Mouse (Mus musculus): ENCODE data around the gene Scap.
A peak's percentile ranks its signal among the peaks of the same experiment; 100 is the strongest.
"Not testable (repeated sequence)": the region's sequence is repeated elsewhere in the genome, so short reads cannot be mapped to it uniquely, and the experiment has no call there.

Gene Scap

GRCm38 (mm10) chr9:110330913-110331312 is 2.2 kb upstream of the Scap start:
- DNase-seq (ENCODE audit: low spot score in 2 of 2) = not testable (repeated sequence)

DNA sequence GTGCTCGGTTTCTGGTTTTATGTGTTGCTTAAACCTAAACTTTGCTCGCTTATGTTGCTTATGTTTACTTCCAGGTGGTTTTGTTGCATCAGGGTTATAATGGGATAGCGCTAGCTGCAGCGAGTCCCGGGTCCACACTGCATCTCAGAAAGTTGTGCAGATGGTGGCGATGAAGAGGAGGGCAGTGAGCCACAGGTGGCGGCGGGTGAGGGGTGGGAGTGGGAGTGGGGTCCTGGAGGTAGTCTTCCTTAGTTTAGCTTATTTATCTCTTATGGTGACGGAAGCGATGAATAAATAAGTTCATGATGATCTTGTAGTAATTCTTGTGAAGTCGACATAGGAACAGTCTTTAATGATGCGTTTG is 790 bp downstream of the Scap start:
- no peak for DNase-seq (ENCODE audit: low spot score in 2 of 2)

DNA sequence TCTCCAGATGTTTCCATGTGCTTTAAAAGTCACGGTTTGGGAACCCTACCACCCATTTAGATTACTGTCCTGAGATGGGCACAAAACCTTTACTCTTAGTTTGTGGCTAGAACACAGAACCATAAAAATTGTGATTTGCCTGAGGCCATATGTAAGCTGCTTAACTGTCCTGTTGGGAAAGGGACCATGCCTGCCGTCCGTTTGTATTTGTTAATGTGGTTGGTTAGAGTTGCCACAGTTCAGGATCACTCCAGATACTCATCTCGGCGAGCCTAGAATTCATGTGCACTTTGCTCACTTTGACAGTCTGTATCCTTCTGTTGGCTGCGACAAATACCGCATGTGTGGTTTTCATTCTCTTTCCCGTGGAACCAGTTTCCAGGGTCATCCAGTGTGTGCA is 1.8 kb downstream of the Scap start:
- no peak for DNase-seq (ENCODE audit: low spot score in 2 of 2)

- no peak for DNase-seq (ENCODE audit: low spot score in 2 of 2)
Observed at GRCm38 (mm10) chr9:110340037-110340750, 7.1 kb downstream of the Scap start.

- peak in 1 of 2 experiments; percentile 23 for DNase-seq (ENCODE audit: low spot score in 2 of 2)
Observed at GRCm38 (mm10) chr9:110342008-110342407, 8.9 kb downstream of the Scap start.

- no peak for DNase-seq (ENCODE audit: low spot score in 2 of 2)
Observed at GRCm38 (mm10) chr9:110343805-110344204, 10.7 kb downstream of the Scap start.

- DNase-seq (ENCODE audit: low spot score in 2 of 2) = no peak
Observed at GRCm38 (mm10) chr9:110345057-110345739, 12.1 kb downstream of the Scap start.

GRCm38 (mm10) chr9:110348899-110349298 is 15.8 kb downstream of the Scap start:
- no peak for DNase-seq (ENCODE audit: low spot score in 2 of 2)

- DNase-seq (ENCODE audit: low spot score in 2 of 2) = no peak
Observed at GRCm38 (mm10) chr9:110350188-110350587, 17.1 kb downstream of the Scap start.

DNA sequence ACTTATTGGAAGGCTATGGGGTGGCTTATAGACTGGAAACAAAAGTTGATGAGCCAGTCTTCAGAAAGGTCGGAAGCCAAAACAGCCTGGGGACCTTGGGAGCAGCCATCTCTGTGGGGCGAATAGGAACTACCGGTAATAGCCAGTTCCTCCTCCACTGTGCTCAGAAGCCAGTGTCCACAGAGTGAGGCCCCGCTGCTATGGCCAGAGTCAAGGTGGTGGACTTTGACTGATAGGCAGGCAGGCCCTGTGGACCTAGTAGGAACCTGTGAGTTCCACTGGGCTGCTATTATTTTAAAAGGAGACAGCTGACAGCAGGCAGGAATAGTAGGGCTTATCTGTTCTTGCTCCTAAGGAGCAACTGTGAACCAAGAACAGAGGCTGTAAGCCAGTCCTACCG is 17.5 kb downstream of the Scap start:
- no peak for DNase-seq (ENCODE audit: low spot score in 2 of 2)

DNA sequence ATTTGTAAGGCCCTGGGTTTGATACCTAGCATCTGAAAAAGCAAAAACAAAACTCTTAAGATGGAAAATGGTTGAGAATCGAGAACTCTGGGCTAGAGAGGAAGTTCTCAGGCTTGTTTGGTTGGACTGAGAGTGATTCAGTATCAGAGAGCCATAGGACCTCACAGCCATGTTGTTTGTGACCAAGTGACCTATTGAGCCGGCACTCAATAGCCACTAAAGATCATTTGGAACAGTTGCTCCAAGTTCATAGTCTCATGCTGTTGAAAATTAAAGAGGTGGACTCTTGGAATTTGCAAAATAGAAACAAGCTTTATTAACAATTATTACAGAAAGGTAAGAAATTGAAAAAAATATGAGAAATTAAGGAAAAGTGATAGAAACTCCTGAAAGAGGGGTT is 18.3 kb downstream of the Scap start:
- no peak for DNase-seq (ENCODE audit: low spot score in 2 of 2)

DNA sequence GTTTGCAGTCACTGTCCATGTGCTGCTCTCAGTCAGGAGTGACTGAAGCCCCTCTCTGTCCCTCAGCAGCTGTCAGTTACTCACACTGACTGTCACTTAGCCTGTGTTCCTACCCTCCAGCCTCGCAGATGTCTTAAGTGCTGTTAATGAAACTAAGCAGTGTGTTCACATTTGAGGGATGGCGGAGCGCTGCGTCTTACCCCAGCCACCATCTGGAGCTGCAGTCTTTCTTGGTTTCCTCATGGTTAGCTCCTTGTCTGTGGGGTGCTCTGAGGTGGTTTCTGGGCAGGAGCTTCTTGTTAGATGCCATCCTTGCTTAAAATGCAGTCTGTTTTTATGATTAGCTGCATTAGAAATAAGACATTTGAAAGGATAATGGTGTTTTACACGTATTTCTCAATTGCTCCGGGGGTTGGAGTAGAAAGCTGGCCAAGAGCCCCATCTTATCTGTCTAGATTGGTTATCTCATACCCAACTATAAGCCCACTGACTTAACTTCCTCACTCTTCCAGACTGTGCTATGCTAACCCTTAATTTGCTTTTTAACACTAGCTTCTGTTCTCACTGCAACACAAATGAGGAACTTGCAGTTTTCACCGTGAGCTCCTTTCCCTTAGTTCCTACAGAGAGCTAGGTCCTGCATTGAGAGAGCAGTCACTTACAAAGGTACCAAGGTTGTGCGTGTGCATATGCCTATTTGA is 19.0 kb downstream of the Scap start:
- no peak for DNase-seq (ENCODE audit: low spot score in 2 of 2)

DNA sequence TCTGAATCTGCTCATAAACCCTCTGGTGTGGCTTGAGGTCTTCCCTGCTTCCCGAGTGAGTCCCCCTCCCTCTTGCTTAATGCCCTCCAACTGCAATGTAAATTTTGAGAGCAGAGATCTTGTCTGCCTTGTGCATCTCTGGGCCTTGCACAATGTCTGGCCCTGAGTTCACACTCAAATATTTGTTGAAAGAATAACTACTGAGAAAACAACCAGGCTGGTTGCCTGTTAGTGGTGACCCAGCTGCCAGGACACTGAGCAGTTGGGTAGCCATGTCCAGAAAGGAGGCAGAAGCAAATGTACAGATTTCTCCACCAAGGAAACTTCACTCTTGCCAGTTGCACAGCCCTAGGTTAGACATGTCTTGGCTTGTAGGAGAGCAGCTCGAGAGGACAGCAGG is 25.3 kb downstream of the Scap start:
- no peak for DNase-seq (ENCODE audit: low spot score in 2 of 2)

- no peak for DNase-seq (ENCODE audit: low spot score in 2 of 2)
Observed at GRCm38 (mm10) chr9:110361299-110361698, 28.2 kb downstream of the Scap start.

- DNase-seq (ENCODE audit: low spot score in 2 of 2) = no peak
Observed at GRCm38 (mm10) chr9:110362337-110362736, 29.2 kb downstream of the Scap start.

GRCm38 (mm10) chr9:110366746-110367145 is 33.7 kb downstream of the Scap start:
- no peak for DNase-seq (ENCODE audit: low spot score in 2 of 2)

GRCm38 (mm10) chr9:110369860-110370259 is 36.8 kb downstream of the Scap start:
- DNase-seq (ENCODE audit: low spot score in 2 of 2) = no peak

GRCm38 (mm10) chr9:110373871-110374270 is 40.8 kb downstream of the Scap start:
- no peak for DNase-seq (ENCODE audit: low spot score in 2 of 2)

GRCm38 (mm10) chr9:110375668-110376067 is 42.6 kb downstream of the Scap start:
- no peak for DNase-seq (ENCODE audit: low spot score in 2 of 2)

- not testable (repeated sequence) for DNase-seq (ENCODE audit: low spot score in 2 of 2)
Observed at GRCm38 (mm10) chr9:110377655-110378054, 44.6 kb downstream of the Scap start.

DNA sequence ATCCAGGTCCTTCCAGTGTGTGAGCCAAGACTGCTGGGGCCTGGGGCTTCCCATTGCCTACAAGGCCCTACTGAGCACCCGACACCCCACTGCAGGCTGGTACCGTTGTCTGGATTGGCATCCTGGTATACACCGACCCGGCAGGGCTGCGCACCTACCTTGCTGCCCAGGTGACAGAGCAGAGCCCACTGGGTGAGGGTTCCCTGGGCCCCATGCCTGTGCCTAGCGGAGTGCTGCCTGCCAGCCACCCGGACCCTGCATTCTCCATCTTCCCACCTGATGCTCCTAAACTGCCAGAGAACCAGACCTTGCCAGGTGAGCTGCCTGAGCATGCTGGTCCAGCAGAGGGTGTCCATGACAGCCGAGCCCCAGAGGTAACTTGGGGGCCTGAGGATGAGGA is 46.3 kb downstream of the Scap start:
- DNase-seq (ENCODE audit: low spot score in 2 of 2) = no peak

DNA sequence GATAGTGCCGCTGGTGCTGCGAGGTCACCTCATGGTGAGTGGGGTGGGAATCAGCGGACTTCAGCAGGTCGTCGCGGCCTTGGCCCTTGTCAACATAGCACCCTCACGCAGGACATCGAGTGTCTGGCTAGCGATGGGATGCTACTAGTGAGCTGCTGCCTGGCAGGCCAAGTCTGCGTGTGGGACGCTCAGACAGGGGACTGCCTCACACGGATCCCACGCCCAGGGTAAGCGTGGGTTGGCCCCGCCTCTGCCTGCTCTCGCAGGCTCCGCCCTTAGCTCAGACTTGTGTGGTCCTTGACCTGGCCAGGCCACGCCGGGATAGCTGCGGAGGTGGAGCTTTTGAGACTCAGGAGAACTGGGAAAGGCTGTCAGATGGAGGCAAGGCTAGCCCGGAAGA is 47.6 kb downstream of the Scap start:
- DNase-seq (ENCODE audit: low spot score in 2 of 2) = no peak

GRCm38 (mm10) chr9:110381292-110381691 is 48.2 kb downstream of the Scap start:
- DNase-seq (ENCODE audit: low spot score in 2 of 2) = no peak
